In the genomic region with DNA sequence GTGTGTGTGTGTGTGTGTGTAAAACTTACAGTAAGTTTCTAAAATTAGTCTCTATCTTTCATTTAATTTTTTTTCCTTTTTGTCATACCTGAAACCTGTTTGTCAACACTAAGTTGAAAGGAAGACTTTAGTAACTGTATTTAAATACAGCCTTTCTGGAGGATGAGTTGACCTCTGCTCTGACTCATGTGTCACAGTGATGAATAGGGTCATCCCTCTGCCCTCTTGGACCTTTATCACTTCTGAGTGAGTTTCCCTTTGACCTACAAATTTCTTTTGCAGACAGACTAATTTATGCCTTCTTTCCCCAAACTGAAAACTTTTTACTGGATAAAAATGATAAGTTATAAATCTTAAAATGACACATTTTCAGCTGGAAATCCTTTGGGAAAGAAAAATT, we compare ENCODE assay signal across 12 mouse cellular contexts.
"Had no signal": no experiment of that assay in that cellular context is flagged by ENCODE, and none has a peak within 500 bp of the region (broad histone marks: within the 10 kb centered on the region; RNA-seq: fewer than 3 reads in every experiment).

No protein-coding gene starts in this region.

- H3K36me3 ChIP-seq: limb, embryonic 15.5 days; liver, embryonic 13.5 days; neural tube, embryonic 12.5 days had no signal

- H3K27me3 ChIP-seq: limb, embryonic 15.5 days; liver, embryonic 13.5 days; neural tube, embryonic 12.5 days had no signal

- DNase-seq: kidney, adult 8-10 months; kidney, postnatal 25 days; layer of hippocampus, postnatal 36 days; liver, embryonic 13.5 days; lung, adult 18-20 months; midbrain, embryonic 14.5 days; right cerebral cortex, postnatal 14 days; thymus, adult 18-20 months; thymus, postnatal 14 days had no signal

- H3K27ac ChIP-seq: limb, embryonic 15.5 days; liver, embryonic 13.5 days; neural tube, embryonic 12.5 days had no signal

- H3K4me2 ChIP-seq: limb, embryonic 15.5 days; liver, embryonic 13.5 days; neural tube, embryonic 12.5 days had no signal

- H3K4me1 ChIP-seq: limb, embryonic 15.5 days; liver, embryonic 13.5 days; neural tube, embryonic 12.5 days had no signal

- H3K9ac ChIP-seq: limb, embryonic 15.5 days; liver, embryonic 13.5 days; neural tube, embryonic 12.5 days had no signal

- H3K4me3 ChIP-seq: limb, embryonic 15.5 days; liver, embryonic 13.5 days; myocyte; neural tube, embryonic 12.5 days had no signal

- H3K9me3 ChIP-seq: limb, embryonic 15.5 days; liver, embryonic 13.5 days; neural tube, embryonic 12.5 days had no signal
